Mouse (Mus musculus) heart, postnatal 0 days (tissue): ENCODE data around the gene Scrn2. TPM values are rescaled to one million over a fixed set of nuclear protein-coding genes. Genes with fewer than 3 reads are reported as not detected.

Experiments
- ATAC-seq: fragments of 200-750 bp; cut with Nextera tagmentation; 2 replicates; pipeline ENCODE4 v1.8.0; 2017; ENCODE audit warnings: low read depth, moderate number of reproducible peaks, moderate library complexity; ENCODE audit not compliant: insufficient read depth
- DNase-seq: peaks from one replicate; pipeline ENCODE4 v3.0.0-alpha.2; 2016; ENCODE audit warnings: low spot score
- H3K27ac ChIP-seq: fragments of 300-500 bp; sonication (generic); 2 replicates; pipeline ENCODE4 v1.5.1; 2014; ENCODE audit warnings: low read depth, mild to moderate bottlenecking
- H3K27me3 ChIP-seq: fragments of 300-500 bp; sonication (generic); 2 replicates; pipeline ENCODE4 v1.6.1; 2014; ENCODE audit warnings: low read length, mixed read lengths; ENCODE audit not compliant: control insufficient read depth, insufficient read depth
- H3K36me3 ChIP-seq: fragments of 300-500 bp; sonication (generic); replicated peaks from 2 replicates; pipeline ENCODE4 v1.6.1; 2014; ENCODE audit warnings: low read length, mixed read lengths; ENCODE audit not compliant: control insufficient read depth, insufficient read depth
- H3K4me1 ChIP-seq: fragments of 300-500 bp; sonication (generic); 2 replicates; pipeline ENCODE4 v1.6.1; 2014; ENCODE audit warnings: antibody characterized with exemption; ENCODE audit not compliant: control insufficient read depth, insufficient read depth
- H3K4me2 ChIP-seq: fragments of 300-500 bp; sonication (generic); 2 replicates; pipeline ENCODE4 v1.6.1; 2014; ENCODE audit warnings: low read depth, mild to moderate bottlenecking, low read length, moderate library complexity
- H3K4me3 ChIP-seq: fragments of 300-500 bp; sonication (generic); 2 replicates; pipeline ENCODE4 v1.5.1; 2014; ENCODE audit warnings: low read depth, low read length
- H3K9ac ChIP-seq: fragments of 300-500 bp; sonication (generic); replicated peaks from 2 replicates; pipeline ENCODE4 v1.6.1; 2014; ENCODE audit warnings: low read depth, low read length, mixed read lengths
- H3K9me3 ChIP-seq: fragments of 300-500 bp; sonication (generic); replicated peaks from 2 replicates; pipeline ENCODE4 v1.6.1; 2016; ENCODE audit warnings: low read length; ENCODE audit not compliant: control insufficient read depth
- CTCF ChIP-seq: IDR thresholded peaks from 2 replicates; pipeline ENCODE4 v1.5.1; 2016; ENCODE audit warnings: antibody characterized with exemption, control low read depth, low read depth
- EP300 ChIP-seq: IDR thresholded peaks from 2 replicates; pipeline ENCODE4 v1.6.1; 2016; ENCODE audit warnings: antibody characterized with exemption, low read depth
- WGBS: fragments of 180-500 bp; shearing (Covaris S2); extraction: QIAGEN DNeasy Blood & Tissue Kit; methylation state at CpG from one replicate; pipeline ENCODE4 v1.1.7; 2014; 5-methylcytosine and 5-hydroxymethylcytosine counted together
- polyA plus RNA-seq: library from polyadenylated mRNA; unstranded; fragments of >200 nt; fragmentation: Nextera tagmentation; extraction: Ambion mirVana; gene quantifications from 2 replicates; pipeline ENCODE4 v1.2.1, GENCODE M21; 2015
- total RNA-seq: library from RNA; depleted of rRNA; stranded (reverse); fragments of >200 nt; gene quantifications from 2 replicates; pipeline ENCODE4 v1.2.3, GENCODE M21; 2014; ENCODE audit warnings: low replicate concordance; rRNA removed

Gene Scrn2
- total RNA-seq (29.3 and 31.7 TPM in 2 replicates), polyA plus RNA-seq (16.6 and 19.0 TPM in 2 replicates)

DNA sequence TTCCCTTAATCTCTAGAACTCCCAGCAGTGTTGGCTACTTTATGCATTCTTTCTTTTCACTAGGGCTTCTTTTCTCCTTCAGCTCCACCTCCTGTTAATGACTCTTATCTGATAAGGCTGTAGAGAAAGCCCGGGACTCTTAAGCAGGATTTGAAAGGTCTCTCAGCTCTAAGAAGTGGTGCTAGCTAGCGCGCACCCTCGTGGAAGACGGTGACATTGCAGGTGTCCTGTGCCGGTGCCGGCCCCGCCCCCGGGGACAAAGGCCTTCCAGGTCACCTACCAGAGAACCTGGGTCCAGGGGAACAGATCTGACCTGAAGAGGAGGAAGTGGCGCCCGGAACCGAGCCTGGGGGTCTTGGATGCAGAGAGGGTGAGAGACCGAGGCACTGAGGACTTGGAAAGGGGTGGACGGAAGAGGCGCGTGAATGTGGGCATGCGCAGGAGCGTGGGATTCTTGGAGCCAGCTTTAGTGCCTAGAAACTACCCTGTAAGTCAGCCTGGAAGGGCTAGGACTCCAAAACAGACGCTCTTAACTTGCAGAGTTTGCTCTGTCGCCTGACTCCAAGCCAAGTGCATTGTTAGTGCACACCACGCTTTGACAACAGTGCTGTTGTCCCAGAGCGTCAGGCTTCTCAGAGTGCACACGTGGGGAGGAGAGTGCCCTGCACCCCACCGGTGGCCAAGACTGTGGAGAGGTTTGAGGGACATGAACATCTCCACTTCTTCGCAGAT, at the start of gene Scrn2:
TSS of gene Scrn2 (plus strand) at position 253 of the 732 bp plus-strand sequence.
- Histone ChIP-seq H3K4me3 (peak within 1 kb of the TSS; percentile 74), H3K27me3 (peaks cover 8% of the 10 kb centered on the region), H3K9me3 (no peaks in the 10 kb centered on the region), H3K9ac (peak within 1 kb of the TSS; percentile 60), H3K4me1 (peaks cover 13% of the 10 kb centered on the region; the same call in 1 of the 2 replicates), H3K27ac (peak within 1 kb of the TSS; percentile 53), H3K36me3 (peaks cover 13% of the 10 kb centered on the region), H3K4me2 (peak within 1 kb of the TSS; percentile 78)
- TF ChIP-seq EP300 (no peak), CTCF (peak; percentile 80)
- ATAC-seq (peak; percentile 77), DNase-seq (peak; percentile 76)
- 2% methylated on average over 25 of the region's 25 CpGs for WGBS

DNA sequence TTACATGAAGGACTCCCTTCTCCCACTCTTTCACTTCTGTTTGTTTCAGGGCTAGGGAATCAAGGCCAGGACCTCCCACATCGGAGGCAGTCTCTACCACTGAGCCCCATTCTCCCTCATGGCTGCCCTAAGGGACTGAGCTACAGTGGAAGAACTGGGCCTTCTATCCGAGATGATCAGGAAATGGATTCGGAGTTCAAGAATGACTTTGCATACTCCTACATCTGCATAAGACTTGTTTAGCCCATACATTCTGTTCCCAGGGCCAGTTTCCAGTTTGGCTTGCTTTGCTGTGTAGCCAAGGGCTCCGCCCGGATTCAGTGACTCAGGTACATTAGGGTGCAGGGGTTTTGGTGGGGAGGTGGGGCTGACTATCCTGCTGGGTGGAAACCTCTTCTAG, 49.7 kb upstream of the Scrn2 start:
- TF ChIP-seq EP300 (no peak), CTCF (no peak)
- ATAC-seq, result no peak
- WGBS, result 80% methylated on average over 5 of the region's 5 CpGs

GRCm38 (mm10) chr11:96981461-96981860, 48.3 kb upstream of the Scrn2 start:
- peaks cover 27% of the 10 kb centered on the region for H3K27me3 ChIP-seq
- 71% methylated on average over 15 of the region's 15 CpGs for WGBS
- DNase-seq, result no peak

More for the DNA sequence above, 49.7 kb upstream of the Scrn2 start:
- Histone ChIP-seq H3K4me1 (peaks cover 12% of the 10 kb centered on the region; the same call in 1 of the 2 replicates), H3K4me2 (no peak overlapping the region), H3K4me3 (no peak overlapping the region), H3K27ac (no peak overlapping the region), H3K27me3 (peaks cover 15% of the 10 kb centered on the region), H3K36me3 (no peaks in the 10 kb centered on the region), H3K9me3 (no peaks in the 10 kb centered on the region), H3K9ac (no peak overlapping the region)
- DNase-seq, result no peak

GRCm38 (mm10) chr11:96982355-96982754, 47.4 kb upstream of the Scrn2 start:
- H3K27me3 ChIP-seq, result peaks cover 35% of the 10 kb centered on the region
- WGBS, result 3% methylated on average over 7 of the region's 7 CpGs
- TF ChIP-seq EP300 (no peak), CTCF (peak; percentile 90)

More at GRCm38 (mm10) chr11:96981461-96981860, 48.3 kb upstream of the Scrn2 start:
- no peak for ATAC-seq
- Histone ChIP-seq H3K9ac (no peak overlapping the region), H3K4me3 (no peak overlapping the region), H3K4me1 (no peaks in the 10 kb centered on the region; the same call in 1 of the 2 replicates), H3K36me3 (no peaks in the 10 kb centered on the region), H3K9me3 (no peaks in the 10 kb centered on the region), H3K4me2 (no peak overlapping the region), H3K27ac (no peak overlapping the region)
- TF ChIP-seq CTCF (no peak), EP300 (no peak)

GRCm38 (mm10) chr11:96982859-96983258, 46.9 kb upstream of the Scrn2 start, which contains the start of gene Sp2:
Gene Sp2, minus strand, starts transcription at chr11:96982959.
- DNase-seq (no peak), ATAC-seq (no peak)
- no peaks in the 10 kb centered on the region for H3K36me3 ChIP-seq
- H3K4me1 ChIP-seq, result no peaks in the 10 kb centered on the region; the same call in 1 of the 2 replicates
- H3K27ac ChIP-seq, result no peak within 1 kb of the TSS
- no peak within 1 kb of the TSS for H3K4me2 ChIP-seq
- H3K9ac ChIP-seq, result no peak within 1 kb of the TSS
- no peak for TF ChIP-seq EP300
- no peak for TF ChIP-seq CTCF
- H3K27me3 ChIP-seq, result peaks cover 40% of the 10 kb centered on the region
- no peaks in the 10 kb centered on the region for H3K9me3 ChIP-seq
- H3K4me3 ChIP-seq, result no peak within 1 kb of the TSS
- WGBS, result 72% methylated on average over 7 of the region's 7 CpGs

More at GRCm38 (mm10) chr11:96982355-96982754, 47.4 kb upstream of the Scrn2 start:
- Histone ChIP-seq H3K27ac (no peak overlapping the region), H3K4me2 (no peak overlapping the region), H3K4me1 (no peaks in the 10 kb centered on the region; the same call in 1 of the 2 replicates), H3K36me3 (no peaks in the 10 kb centered on the region), H3K9ac (no peak overlapping the region), H3K4me3 (no peak overlapping the region), H3K9me3 (no peaks in the 10 kb centered on the region)
- peak; percentile 79 for DNase-seq
- no peak for ATAC-seq

DNA sequence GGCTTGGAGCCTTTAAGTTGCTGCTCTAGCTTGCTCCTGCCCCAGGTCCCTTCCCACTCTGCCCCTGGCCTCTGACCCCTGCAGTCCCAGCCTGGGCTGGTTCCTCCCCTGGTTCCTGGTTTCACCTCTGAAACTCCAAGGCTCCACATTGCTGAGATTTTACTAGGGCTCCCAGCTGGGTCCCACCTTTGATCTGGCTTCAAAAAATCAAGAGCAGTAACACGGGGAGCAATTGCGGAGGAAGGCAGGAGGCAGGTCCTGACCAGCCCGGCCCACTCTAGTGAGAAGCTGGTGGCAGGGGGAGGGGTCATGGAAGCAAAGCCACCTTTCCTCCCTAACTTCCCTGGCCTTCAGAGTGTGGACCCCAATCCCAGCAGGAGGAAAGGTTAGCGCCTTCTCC, 44.8 kb upstream of the Scrn2 start:
- WGBS, result 17% methylated on average over 4 of the region's 4 CpGs

More for the DNA sequence above, 44.8 kb upstream of the Scrn2 start:
- H3K4me2 ChIP-seq, result no peak overlapping the region
- no peaks in the 10 kb centered on the region for H3K36me3 ChIP-seq
- H3K4me3 ChIP-seq, result no peak overlapping the region
- no peak for DNase-seq
- no peaks in the 10 kb centered on the region for H3K9me3 ChIP-seq
- H3K27ac ChIP-seq, result no peak overlapping the region
- TF ChIP-seq CTCF (no peak), EP300 (no peak)
- peaks cover 50% of the 10 kb centered on the region for H3K27me3 ChIP-seq
- no peak for ATAC-seq
- H3K9ac ChIP-seq, result no peak overlapping the region
- H3K4me1 ChIP-seq, result no peaks in the 10 kb centered on the region; the same call in 1 of the 2 replicates
